Mouse (Mus musculus) spleen, postnatal 0 days (tissue): ENCODE data around the gene Srp54b. TPM values are rescaled to one million over a fixed set of nuclear protein-coding genes. Genes with fewer than 3 reads are reported as not detected.

Experiments used
- polyA plus RNA-seq: library from polyadenylated mRNA; unstranded; fragments of >200 nt; fragmentation: Nextera tagmentation; extraction: Ambion mirVana; gene quantifications from 2 replicates; pipeline ENCODE4 v1.2.1, GENCODE M21; 2015

The Srp54b gene
- 30.5 and 32.0 TPM in 2 replicates for polyA plus RNA-seq

GRCm38 (mm10) chr12:55154559-55155448 is at the start of gene Srp54b:
Gene Srp54b (plus strand): TSS chr12:55155104.

GRCm38 (mm10) chr12:55124242-55124641 is 30.7 kb upstream of the Srp54b start, which contains the start of gene Fam177a:
Gene Fam177a (plus strand): TSS chr12:55124469.

GRCm38 (mm10) chr12:55199306-55199705 is 44.4 kb downstream of the Srp54b start, which contains the start of gene 1700047I17Rik2:
Gene 1700047I17Rik2 (plus strand): TSS chr12:55199592.

GRCm38 (mm10) chr12:55229626-55230519 is 75.0 kb downstream of the Srp54b start, which contains the start of gene Srp54c:
Gene Srp54c (plus strand): TSS chr12:55230168.

Other genes with a start within 250 kb of the Srp54b start
- not detected in 2 replicates for gene Gm20403, start 168.6 kb upstream of the Srp54b start, polyA plus RNA-seq
- gene Baz1a, start 140.8 kb upstream of the Srp54b start, polyA plus RNA-seq, result 44.5 and 48.9 TPM in 2 replicates
- gene 2700097O09Rik, start 75.0 kb upstream of the Srp54b start, polyA plus RNA-seq, result 28.3 and 31.8 TPM in 2 replicates
- 79.1 and 82.9 TPM in 2 replicates for gene Srp54a, start 74.8 kb upstream of the Srp54b start, polyA plus RNA-seq
- 15.9 and 16.5 TPM in 2 replicates for gene Fam177a, start 30.6 kb upstream of the Srp54b start, polyA plus RNA-seq
- not detected in 2 replicates for gene 1700047I17Rik2, start 44.5 kb downstream of the Srp54b start, polyA plus RNA-seq
- 37.4 and 37.9 TPM in 2 replicates for gene Srp54c, start 75.1 kb downstream of the Srp54b start, polyA plus RNA-seq
- gene 1110008L16Rik, start 144.5 kb downstream of the Srp54b start, polyA plus RNA-seq, result 7.9 and 8.5 TPM in 2 replicates
- gene Ppp2r3c, start 147.9 kb downstream of the Srp54b start, polyA plus RNA-seq, result 10.8 and 11.9 TPM in 2 replicates
- 291 and 294 TPM in 2 replicates for gene Psma6, start 229.1 kb downstream of the Srp54b start, polyA plus RNA-seq